Mouse (Mus musculus) cerebral cortex, adult 2 months (tissue): Measurements from ENCODE around the gene Efs.

Experiments
- WGBS: fragments of 180-500 bp; shearing (Covaris S2); methylation state at CpG from one replicate; pipeline ENCODE4 v1.1.7; 2018; 5-methylcytosine and 5-hydroxymethylcytosine counted together

The Efs gene

GRCm38 (mm10) chr14:54947008-54947407, 21.1 kb upstream of the Efs start:
- 92% methylated on average over 11 of the region's 11 CpGs for WGBS

GRCm38 (mm10) chr14:54945975-54946704, 20.2 kb upstream of the Efs start:
- 84% methylated on average over 19 of the region's 19 CpGs for WGBS

- 63% methylated on average over 2 of the region's 2 CpGs for WGBS
These were observed 19.0 kb upstream of the Efs start for GRCm38 (mm10) chr14:54944939-54945338.

GRCm38 (mm10) chr14:54943971-54944370, 18.0 kb upstream of the Efs start:
- WGBS = 94% methylated on average over 7 of the region's 7 CpGs

- WGBS = 89% methylated on average over 8 of the region's 8 CpGs
These were observed 16.6 kb upstream of the Efs start for GRCm38 (mm10) chr14:54942479-54942878.

GRCm38 (mm10) chr14:54941024-54941978, 15.4 kb upstream of the Efs start:
- 67% methylated on average over 13 of the region's 13 CpGs for WGBS

DNA sequence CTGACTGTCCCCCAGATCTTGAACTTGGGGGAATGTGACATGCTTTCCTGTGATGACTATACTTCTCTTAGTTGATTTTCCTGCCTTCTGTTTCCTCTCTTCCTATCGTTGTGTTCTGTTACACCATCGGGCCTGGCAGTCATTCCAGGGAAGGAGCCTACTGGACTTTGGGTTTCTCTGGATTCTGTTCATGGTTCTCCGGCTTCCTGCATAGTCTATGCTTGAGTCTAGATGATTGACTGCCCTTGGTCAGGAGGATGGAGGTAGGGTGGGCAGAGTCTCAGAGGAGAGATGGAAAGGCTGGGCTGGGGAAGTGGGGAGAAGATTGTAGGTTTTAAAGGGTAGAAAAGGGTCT, 14.2 kb upstream of the Efs start:
- WGBS = 71% methylated on average over 3 of the region's 3 CpGs

- WGBS = 69% methylated on average over 12 of the region's 12 CpGs
These were observed 13.7 kb upstream of the Efs start for GRCm38 (mm10) chr14:54939434-54940175.

DNA sequence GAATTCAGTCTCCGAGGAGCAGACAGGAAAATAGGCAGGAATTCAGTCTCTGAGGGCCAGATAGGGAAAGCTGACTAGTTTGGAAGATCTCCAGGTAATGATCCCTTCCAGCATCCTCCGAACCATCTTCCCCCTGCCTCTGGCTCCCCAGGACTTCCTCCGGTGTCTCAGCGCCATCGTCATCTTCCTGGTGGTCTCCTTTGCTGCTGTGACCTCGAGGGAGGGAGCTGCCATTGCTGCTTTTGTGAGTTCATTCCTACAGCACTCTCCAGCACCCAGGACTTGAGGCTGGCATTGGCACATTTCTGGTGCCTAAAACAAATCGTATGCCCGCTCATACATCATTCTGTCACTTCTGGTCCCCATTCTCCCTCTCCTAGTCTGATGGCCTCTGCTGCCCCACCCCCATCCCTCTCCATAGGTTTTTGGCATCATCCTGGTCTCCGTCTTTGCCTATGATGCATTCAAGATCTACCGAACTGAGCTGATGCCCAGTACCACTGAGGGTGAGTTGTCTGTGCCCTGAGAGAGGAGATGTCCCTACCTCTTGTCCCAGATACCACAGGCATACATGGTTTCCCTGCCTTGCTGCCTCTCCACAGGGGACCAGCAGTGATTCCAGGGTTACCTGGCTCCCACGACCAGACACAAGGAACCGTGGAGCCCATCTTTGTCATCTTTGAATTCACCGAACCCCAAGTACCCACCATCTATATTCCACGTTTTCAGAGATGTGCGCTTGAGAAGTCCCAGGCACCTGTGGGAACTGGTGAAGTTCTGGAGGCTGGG, 12.7 kb upstream of the Efs start:
- WGBS = 80% methylated on average over 15 of the region's 15 CpGs

- 80% methylated on average over 16 of the region's 16 CpGs for WGBS
These were observed 11.6 kb upstream of the Efs start for GRCm38 (mm10) chr14:54937361-54938182.

GRCm38 (mm10) chr14:54936831-54937160, 10.9 kb upstream of the Efs start:
- WGBS = 48% methylated on average over 6 of the region's 6 CpGs

- WGBS = 55% methylated on average over 8 of the region's 8 CpGs
These were observed 10.2 kb upstream of the Efs start, which contains the start of gene Cmtm5 for GRCm38 (mm10) chr14:54935904-54936830. TSS of gene Cmtm5 (plus strand) at chr14:54936261.

DNA sequence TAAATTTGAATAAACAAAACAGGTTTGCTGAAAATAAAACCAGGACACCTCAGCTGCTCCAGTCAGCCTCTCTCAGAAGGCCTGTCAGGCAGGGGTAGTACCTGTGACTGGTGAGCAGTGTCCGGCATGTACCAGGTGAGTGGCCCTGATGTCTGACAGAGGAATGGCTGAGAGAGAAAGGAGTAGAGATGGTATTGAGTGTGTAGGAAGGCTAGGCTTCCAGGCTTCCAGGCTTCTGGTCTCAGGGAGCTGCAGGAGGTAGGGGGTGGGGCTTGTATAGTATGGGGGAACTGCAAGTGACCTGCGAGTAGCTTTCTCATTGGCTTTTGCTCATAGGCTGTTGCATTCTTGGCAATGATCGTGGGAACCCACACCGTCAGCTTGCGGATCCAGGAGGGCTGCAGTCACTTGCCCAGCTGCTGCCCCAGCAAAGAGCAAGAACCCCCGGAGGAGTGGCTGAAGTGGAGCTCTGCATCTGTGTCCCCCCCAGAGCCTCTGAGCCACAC, 6.8 kb upstream of the Efs start, which contains the start of gene Il25:
Il25 (plus strand) TSS at position 51 of the 506 bp plus-strand sequence.
- WGBS = 55% methylated on average over 6 of the region's 6 CpGs

DNA sequence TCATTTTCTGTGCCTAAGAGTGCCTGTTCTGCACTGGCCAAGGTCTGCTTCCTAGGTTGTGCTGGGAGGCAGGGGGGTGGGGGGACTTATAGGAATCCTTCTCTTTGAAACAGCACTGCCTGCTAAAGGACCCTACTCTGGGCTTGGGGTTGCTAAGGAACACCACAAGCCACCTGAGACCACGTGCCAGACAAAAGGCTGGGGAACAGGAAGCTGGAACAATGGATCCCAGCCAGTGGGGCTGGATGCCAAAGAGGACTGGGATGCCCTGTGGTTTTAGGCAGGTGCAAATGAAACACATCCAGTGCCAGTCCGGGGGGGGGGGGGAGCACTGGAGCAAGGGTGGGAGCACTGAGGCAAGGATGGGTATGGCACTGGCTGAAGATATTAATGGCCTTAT, 4.5 kb upstream of the Efs start:
- 17% methylated on average over 2 of the region's 2 CpGs for WGBS

GRCm38 (mm10) chr14:54929801-54930200, 3.9 kb upstream of the Efs start:
- 54% methylated on average over 5 of the region's 5 CpGs for WGBS

- WGBS = 60% methylated on average over 7 of the region's 7 CpGs
These were observed 1.4 kb upstream of the Efs start for GRCm38 (mm10) chr14:54927296-54927695.

- WGBS = 4% methylated on average over 54 of the region's 58 CpGs
These were observed 654 bp upstream of the Efs start for GRCm38 (mm10) chr14:54926401-54927158.

GRCm38 (mm10) chr14:54924641-54925348, 1.1 kb downstream of the Efs start:
- WGBS = 75% methylated on average over 7 of the region's 7 CpGs
